11 mouse cellular contexts compared by ENCODE assay signal in the genomic region with DNA sequence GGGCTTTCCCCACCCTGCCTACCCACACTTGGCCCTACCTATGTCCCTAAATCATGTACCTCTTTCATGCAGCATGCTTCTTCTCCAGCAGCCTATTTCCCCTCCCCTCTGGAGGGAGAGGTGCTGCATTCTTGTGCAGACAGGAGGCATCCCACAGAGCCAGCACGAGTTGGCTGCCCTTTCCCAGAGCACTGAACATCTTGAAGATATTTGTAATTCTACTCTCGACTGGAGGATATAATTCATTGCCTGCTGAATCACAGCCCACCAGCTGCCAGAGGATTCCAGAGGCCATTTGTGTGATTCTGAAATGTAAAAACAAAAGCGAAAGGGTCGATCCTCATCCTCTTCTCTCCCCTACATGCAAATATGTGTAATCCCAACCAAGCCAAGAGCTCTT.
DNase-seq lines count a peak whose midpoint lies in the region; ATAC-seq lines count a peak whose summit lies in the region.
"Had no signal": no experiment of that assay in that cellular context is flagged by ENCODE, and none has a peak within 500 bp of the region (broad histone marks: within the 10 kb centered on the region; RNA-seq: fewer than 3 reads in every experiment).

No protein-coding gene starts in this region.

- ATAC-seq in kidney, embryonic 14.5 days (ENCODE audit: low FRiP score, low TSS enrichment): peak; percentile 39
- ATAC-seq in embryonic facial prominence, embryonic 14.5 days (ENCODE audit: low read depth): peak; percentile 71
- ATAC-seq in limb, embryonic 12.5 days (ENCODE audit: insufficient number of reproducible peaks, insufficient read depth, low FRiP score, low TSS enrichment, low read depth): peak; percentile 59
- no peak for ATAC-seq in monocyte, adult 5-6 weeks (replicated peaks; ENCODE audit: insufficient number of reproducible peaks, low FRiP score, low TSS enrichment, poor library complexity, severe bottlenecking)

- no peak overlapping the region for H3K4me2 ChIP-seq in kidney, embryonic 14.5 days (replicated peaks; ENCODE audit: low read depth, low read length)
- peak overlapping the region; percentile 25; the same call in 1 of the 2 replicates for H3K4me2 ChIP-seq in embryonic facial prominence, embryonic 14.5 days (ENCODE audit: low read depth, low read length)
- no peak overlapping the region for H3K4me2 ChIP-seq in limb, embryonic 12.5 days
- H3K4me2 ChIP-seq: embryonic facial prominence, embryonic 12.5 days had no signal

- 29% methylated on average over 4 of the region's 4 CpGs for WGBS in kidney, embryonic 14.5 days
- 8% methylated on average over 4 of the region's 4 CpGs for WGBS in embryonic facial prominence, embryonic 14.5 days
- WGBS in limb, embryonic 12.5 days: 26% methylated on average over 4 of the region's 4 CpGs

- H3K9ac ChIP-seq in kidney, embryonic 14.5 days (ENCODE audit: low read depth, low read length): no peak overlapping the region
- H3K9ac ChIP-seq in embryonic facial prominence, embryonic 14.5 days (ENCODE audit: low read depth, low read length): no peak overlapping the region
- no peak overlapping the region for H3K9ac ChIP-seq in limb, embryonic 12.5 days (replicated peaks)
- H3K9ac ChIP-seq: embryonic facial prominence, embryonic 12.5 days had no signal

- no peaks in the 10 kb centered on the region for H3K9me3 ChIP-seq in kidney, embryonic 14.5 days (ENCODE audit: control insufficient read depth, low read length)
- no peaks in the 10 kb centered on the region for H3K9me3 ChIP-seq in embryonic facial prominence, embryonic 14.5 days (ENCODE audit: control insufficient read depth, low read length)
- H3K9me3 ChIP-seq in limb, embryonic 12.5 days: no peaks in the 10 kb centered on the region
- H3K9me3 ChIP-seq: embryonic facial prominence, embryonic 12.5 days had no signal

- no peak for DNase-seq in kidney, postnatal 14 days
- DNase-seq in adrenal gland, adult 2 months: peak; percentile 62
- DNase-seq in embryonic facial prominence, embryonic 14.5 days (ENCODE audit: low spot score): peak; percentile 92
- no peak for DNase-seq in T-cell, adult 2 months (ENCODE audit: low spot score)
- DNase-seq in retina, embryonic 14.5 days (ENCODE audit: low spot score): no peak
- DNase-seq: kidney, adult 2 months had no signal

- peaks cover 4% of the 10 kb centered on the region; the same call in 1 of the 2 replicates for H3K4me1 ChIP-seq in kidney, embryonic 14.5 days (ENCODE audit: control insufficient read depth, insufficient read depth, low read length)
- H3K4me1 ChIP-seq in embryonic facial prominence, embryonic 14.5 days (ENCODE audit: control insufficient read depth, insufficient read depth, low read length): peaks cover 15% of the 10 kb centered on the region
- peaks cover 7% of the 10 kb centered on the region for H3K4me1 ChIP-seq in limb, embryonic 12.5 days (replicated peaks)

- H3K27ac ChIP-seq in kidney, embryonic 14.5 days (ENCODE audit: low read depth, low read length): no peak overlapping the region
- H3K27ac ChIP-seq in embryonic facial prominence, embryonic 14.5 days (replicated peaks; ENCODE audit: low read depth, low read length): no peak overlapping the region
- no peak overlapping the region; the same call in 1 of the 2 replicates for H3K27ac ChIP-seq in limb, embryonic 12.5 days

- H3K4me3 ChIP-seq in kidney, embryonic 14.5 days (ENCODE audit: low read length): no peak overlapping the region
- no peak overlapping the region for H3K4me3 ChIP-seq in embryonic facial prominence, embryonic 14.5 days (ENCODE audit: low read depth, low read length)
- H3K4me3 ChIP-seq in limb, embryonic 12.5 days (replicated peaks): no peak overlapping the region
- H3K4me3 ChIP-seq: embryonic facial prominence, embryonic 12.5 days; myocyte had no signal

- H3K36me3 ChIP-seq in kidney, embryonic 14.5 days (ENCODE audit: control insufficient read depth, insufficient read depth, low read length): no peaks in the 10 kb centered on the region
- H3K36me3 ChIP-seq in embryonic facial prominence, embryonic 14.5 days (ENCODE audit: control insufficient read depth, insufficient read depth, low read length): no peaks in the 10 kb centered on the region
- H3K36me3 ChIP-seq in limb, embryonic 12.5 days: no peaks in the 10 kb centered on the region
- H3K36me3 ChIP-seq: embryonic facial prominence, embryonic 12.5 days had no signal

- H3K27me3 ChIP-seq in kidney, embryonic 14.5 days (ENCODE audit: control insufficient read depth, insufficient read depth, low read length): no peaks in the 10 kb centered on the region
- H3K27me3 ChIP-seq in embryonic facial prominence, embryonic 14.5 days (replicated peaks; ENCODE audit: control insufficient read depth, insufficient read depth, low read length): no peaks in the 10 kb centered on the region
- no peaks in the 10 kb centered on the region for H3K27me3 ChIP-seq in limb, embryonic 12.5 days
- H3K27me3 ChIP-seq: embryonic facial prominence, embryonic 12.5 days had no signal

Comparison
In these comparisons a context has a peak if more than half of its experiments do, and no peak if none do; other contexts are left out.
1. DNase-seq: peak in adrenal gland, adult 2 months (single experiment) and embryonic facial prominence, embryonic 14.5 days (single experiment); none in kidney, postnatal 14 days (single experiment), T-cell, adult 2 months (single experiment) and retina, embryonic 14.5 days (single experiment).